Mouse (Mus musculus) erythroblast, embryonic 14.5 days (primary cell): Measurements from ENCODE around the gene Il17d.

ENCODE experiments used
- GATA1 ChIP-seq: IDR thresholded peaks from 2 replicates; pipeline ENCODE4 v1.6.1; 2012; ENCODE audit warnings: low read length, inconsistent platforms, mixed read lengths
- TAL1 ChIP-seq: IDR thresholded peaks from 3 replicates; pipeline ENCODE4 v1.6.1; 2012; ENCODE audit warnings: low read length, inconsistent platforms, mixed read lengths

GRCm38 (mm10) chr14:57475057-57475456 is 49.5 kb upstream of the Il17d start:
- no peak for TF ChIP-seq TAL1
- TF ChIP-seq GATA1: no peak
